Mouse (Mus musculus) C2C12 (cell line): Measurements from ENCODE around the gene Cadps2. TPM values are rescaled to one million over a fixed set of nuclear protein-coding genes. Genes with fewer than 3 reads are reported as not detected.

ENCODE experiments used
- H3K27me3 ChIP-seq: one replicate; pipeline ENCODE4 v1.6.1; 2011; ENCODE audit not compliant: control insufficient read depth, insufficient read depth, insufficient read length
- H3K36me3 ChIP-seq: one replicate; pipeline ENCODE4 v1.6.1; 2011; ENCODE audit not compliant: control insufficient read depth, insufficient read depth
- H3K4me3 ChIP-seq: one replicate; pipeline ENCODE4 v1.5.1; 2011; ENCODE audit warnings: mild to moderate bottlenecking, control low read depth; ENCODE audit not compliant: poor library complexity, insufficient read depth, severe bottlenecking
- H3K79me2 ChIP-seq: one replicate; pipeline ENCODE4 v1.6.1; 2011; ENCODE audit not compliant: control insufficient read depth, insufficient read depth
- H3K79me3 ChIP-seq: one replicate; pipeline ENCODE4 v1.6.1; 2011; ENCODE audit warnings: low read depth, control low read depth
- H3ac ChIP-seq: one replicate; pipeline ENCODE3; 2011; ENCODE audit warnings: low read depth; ENCODE audit not compliant: control insufficient read depth, insufficient read length
- CEBPB ChIP-seq: IDR thresholded peaks from one replicate; pipeline ENCODE4 v1.6.1; 2011; ENCODE audit warnings: low read depth, mild to moderate bottlenecking, control low read depth, moderate library complexity
- CTCF ChIP-seq: IDR thresholded peaks from one replicate; pipeline ENCODE4 v1.5.1; 2011; ENCODE audit not compliant: control insufficient read depth, insufficient read depth, insufficient read length
- FOSL1 ChIP-seq: IDR thresholded peaks from one replicate; pipeline ENCODE4 v1.8.0; 2011; ENCODE audit warnings: mild to moderate bottlenecking, low read length; ENCODE audit not compliant: poor library complexity, insufficient read depth, severe bottlenecking
- MAX ChIP-seq: IDR thresholded peaks from one replicate; pipeline ENCODE4 v1.6.1; 2011; ENCODE audit warnings: mild to moderate bottlenecking, control low read depth
- MYOD1 ChIP-seq: IDR thresholded peaks from one replicate; pipeline ENCODE4 v1.6.1; 2011; ENCODE audit warnings: low read depth; ENCODE audit not compliant: control insufficient read depth, insufficient read length
- MYOG ChIP-seq: IDR thresholded peaks from one replicate; pipeline ENCODE4 v1.6.1; 2011; ENCODE audit not compliant: control insufficient read depth, insufficient read length; ENCODE audit errors: extremely low read depth
- USF1 ChIP-seq: IDR thresholded peaks from one replicate; pipeline ENCODE4 v1.6.1; 2011; ENCODE audit warnings: low read depth, mild to moderate bottlenecking, control low read depth, moderate library complexity
- polyA plus RNA-seq: library from polyadenylated mRNA; unstranded; fragments of >200 nt; fragmentation: generic; extraction: Trizol; gene quantifications from one replicate; pipeline ENCODE4 v1.2.1, GENCODE M21; 2012; ENCODE audit warnings: missing spikeins

Cadps2 gene
- polyA plus RNA-seq, 1 experiment, result not detected

- Histone ChIP-seq H3K27me3 (no peaks in the 10 kb centered on the region), H3ac (no peak overlapping the region), H3K79me2 (no peaks in the 10 kb centered on the region), H3K36me3 (no peaks in the 10 kb centered on the region), H3K4me3 (no peak overlapping the region), H3K79me3 (no peaks in the 10 kb centered on the region)
- TF ChIP-seq MYOG, result no peak
- no peak for TF ChIP-seq MYOD1
- TF ChIP-seq FOSL1, result no peak
- no peak for TF ChIP-seq MAX
- TF ChIP-seq CEBPB, result no peak
- no peak for TF ChIP-seq USF1
- TF ChIP-seq CTCF, result no peak
Measured at GRCm38 (mm10) chr6:23720401-23720800, 118.8 kb downstream of the Cadps2 start.

DNA sequence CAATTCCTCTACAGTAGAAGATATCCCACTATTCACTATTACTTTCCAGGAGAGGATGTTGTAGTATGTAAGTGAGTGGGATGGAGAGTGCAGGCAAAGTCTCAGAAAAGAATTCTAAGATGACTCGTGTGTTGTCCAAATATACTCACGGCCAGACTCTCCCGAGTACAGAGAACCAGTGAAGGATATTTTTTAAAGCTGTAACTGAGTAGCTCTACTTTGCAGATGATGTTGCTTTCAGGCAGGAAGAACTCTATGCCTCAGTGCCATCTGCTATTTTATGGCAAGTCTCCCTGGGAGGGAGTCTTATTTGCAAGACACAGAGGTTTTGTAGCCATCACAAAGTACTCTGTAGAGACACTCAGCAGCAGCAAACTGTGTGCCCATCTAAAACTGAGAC, 131.7 kb downstream of the Cadps2 start:
- Histone ChIP-seq H3K27me3 (no peaks in the 10 kb centered on the region), H3ac (no peak overlapping the region), H3K36me3 (no peaks in the 10 kb centered on the region), H3K79me2 (no peaks in the 10 kb centered on the region), H3K4me3 (no peak overlapping the region), H3K79me3 (no peaks in the 10 kb centered on the region)
- TF ChIP-seq CTCF (no peak), MYOG (no peak), MYOD1 (no peak), MAX (no peak), USF1 (no peak), CEBPB (no peak), FOSL1 (no peak)

DNA sequence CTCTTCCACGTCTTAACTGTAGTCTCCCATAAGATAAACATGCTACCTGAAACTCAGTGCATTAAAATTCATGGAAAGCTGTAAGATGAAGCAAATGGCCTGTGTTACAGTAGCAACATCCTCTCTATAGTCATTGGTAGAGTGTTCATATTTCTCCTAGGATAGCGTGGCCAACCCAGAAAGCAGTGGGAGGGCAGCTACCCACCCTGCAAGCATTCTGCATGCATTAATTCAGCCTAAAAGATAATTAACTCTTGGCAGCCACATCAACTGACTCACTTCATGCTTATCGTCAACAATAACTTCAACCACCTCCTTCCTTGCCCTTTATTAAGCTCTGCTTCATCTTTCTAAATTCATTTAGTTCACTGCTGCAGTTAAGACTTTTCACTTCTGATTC, 138.3 kb downstream of the Cadps2 start:
- Histone ChIP-seq H3K79me3 (no peaks in the 10 kb centered on the region), H3K27me3 (no peaks in the 10 kb centered on the region), H3K4me3 (no peak overlapping the region), H3K36me3 (no peaks in the 10 kb centered on the region), H3ac (no peak overlapping the region), H3K79me2 (no peaks in the 10 kb centered on the region)
- TF ChIP-seq CTCF, result no peak
- TF ChIP-seq USF1, result no peak
- TF ChIP-seq CEBPB, result no peak
- no peak for TF ChIP-seq MYOD1
- TF ChIP-seq MYOG, result no peak
- no peak for TF ChIP-seq MAX
- no peak for TF ChIP-seq FOSL1

DNA sequence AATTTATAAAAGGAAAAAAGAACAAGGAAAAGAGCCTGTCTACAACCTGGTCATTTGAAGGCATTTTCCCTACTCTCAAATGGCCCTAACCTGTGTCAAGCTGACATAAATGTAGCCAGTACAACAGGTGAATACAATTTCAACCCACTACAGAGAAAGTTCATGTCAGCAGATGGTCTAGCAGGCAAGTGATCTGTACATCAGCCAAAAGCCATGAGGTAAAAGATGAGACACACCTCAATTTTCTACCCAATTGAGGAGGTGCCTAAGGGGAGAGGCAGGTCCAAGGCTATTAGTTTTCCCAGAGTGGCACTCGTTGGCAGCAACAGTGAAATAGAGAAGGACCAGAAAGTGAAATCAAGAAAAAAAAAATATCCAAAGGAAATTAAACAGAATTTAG, 161.0 kb downstream of the Cadps2 start:
- H3K79me3 ChIP-seq, result no peaks in the 10 kb centered on the region
- no peaks in the 10 kb centered on the region for H3K36me3 ChIP-seq
- no peaks in the 10 kb centered on the region for H3K79me2 ChIP-seq

DNA sequence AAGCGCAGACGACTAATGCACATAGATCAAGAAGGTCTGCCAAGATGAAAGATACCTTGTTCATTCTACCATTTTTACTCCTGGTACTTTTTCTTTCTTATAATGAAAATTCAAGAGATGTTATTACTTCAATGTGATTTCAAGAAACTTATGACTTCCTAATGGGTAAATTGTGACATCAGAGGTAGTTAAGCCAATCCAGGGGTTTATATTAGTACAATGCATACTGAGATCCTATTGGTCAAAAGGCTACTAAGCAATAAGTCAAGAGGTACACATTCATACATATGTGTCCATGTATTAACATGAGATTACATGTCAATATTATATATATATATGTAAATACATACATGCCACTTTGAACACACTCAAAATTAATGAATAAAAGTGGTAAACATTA, 184.2 kb downstream of the Cadps2 start, which contains the start of gene Rnf148:
TSS of gene Rnf148 (minus strand) at position 101 of the 400 bp plus-strand sequence.
- Histone ChIP-seq H3ac (no peak within 1 kb of the TSS), H3K79me2 (no peaks in the 10 kb centered on the region), H3K27me3 (no peaks in the 10 kb centered on the region), H3K79me3 (no peaks in the 10 kb centered on the region), H3K36me3 (no peaks in the 10 kb centered on the region), H3K4me3 (no peak within 1 kb of the TSS)
- TF ChIP-seq USF1 (no peak), MAX (no peak), MYOG (no peak), FOSL1 (no peak), MYOD1 (no peak), CEBPB (no peak), CTCF (no peak)

More for the DNA sequence above, 161.0 kb downstream of the Cadps2 start:
- H3K27me3 ChIP-seq, result no peaks in the 10 kb centered on the region
- H3K4me3 ChIP-seq, result no peak overlapping the region
- no peak for TF ChIP-seq CEBPB
- TF ChIP-seq MYOG, result no peak
- no peak for TF ChIP-seq MAX
- TF ChIP-seq MYOD1, result no peak
- TF ChIP-seq FOSL1, result no peak
- TF ChIP-seq CTCF, result no peak
- no peak for TF ChIP-seq USF1
- no peak overlapping the region for H3ac ChIP-seq

GRCm38 (mm10) chr6:23650205-23650604, 189.0 kb downstream of the Cadps2 start, which contains the start of gene Rnf133:
Gene Rnf133 (minus strand): TSS chr6:23650305.
- H3K4me3 ChIP-seq, result no peak within 1 kb of the TSS
- no peaks in the 10 kb centered on the region for H3K27me3 ChIP-seq
- H3K79me3 ChIP-seq, result no peaks in the 10 kb centered on the region
- H3K36me3 ChIP-seq, result no peaks in the 10 kb centered on the region
- no peak for TF ChIP-seq USF1
- no peak within 1 kb of the TSS for H3ac ChIP-seq
- no peaks in the 10 kb centered on the region for H3K79me2 ChIP-seq
